22 mouse cellular contexts compared by ENCODE assay signal in genomic region chr12:76901508-76902294, GRCm38 (mm10).
DNase-seq lines count a peak whose midpoint lies in the region; ATAC-seq and TF ChIP-seq lines count a peak whose summit lies in the region.
"Had no signal": no experiment of that assay in that cellular context is flagged by ENCODE, and none has a peak within 500 bp of the region (broad histone marks: within the 10 kb centered on the region; RNA-seq: fewer than 3 reads in every experiment).

No protein-coding gene starts in this region.

- peak overlapping the region; percentile 91 for H3K27ac ChIP-seq in ES-Bruce4 (ENCODE audit: insufficient read depth, low read length)
- H3K27ac ChIP-seq: embryonic facial prominence, embryonic 13.5 days; forebrain, embryonic 10.5 days; gastrocnemius, adult 2 months; hindbrain, embryonic 15.5 days had no signal

- no peak overlapping the region for H3K9ac ChIP-seq in ES-Bruce4 (ENCODE audit: low read depth, poor library complexity, severe bottlenecking)
- H3K9ac ChIP-seq: embryonic facial prominence, embryonic 13.5 days; heart, embryonic 12.5 days; hindbrain, embryonic 15.5 days had no signal

- DNase-seq in lung, postnatal 25 days (ENCODE audit: low spot score) = peak; percentile 32
- no peak for DNase-seq in lung, postnatal 10 days
- peak; percentile 100 for DNase-seq in R1 (ENCODE audit: low read depth, low spot score)
- DNase-seq in thymus, postnatal 0 days (ENCODE audit: low spot score) = no peak
- DNase-seq in adipocyte (ENCODE audit: low spot score) = no peak
- no peak for DNase-seq in kidney, postnatal 25 days
- DNase-seq: adrenal gland, postnatal 14 days; cerebellum, adult 18-20 months; cerebellum, adult 9-11 months; cerebellum, postnatal 36 days; gastrocnemius, adult 2 months; gastrocnemius, postnatal 25 days; heart, postnatal 36 days had no signal

- no peaks in the 10 kb centered on the region for H3K36me3 ChIP-seq in ES-Bruce4 (ENCODE audit: control insufficient read depth, insufficient read depth, low read length, poor library complexity, severe bottlenecking)

- no peak overlapping the region for H3K4me3 ChIP-seq in ES-Bruce4 (ENCODE audit: low read depth, low read length)
- H3K4me3 ChIP-seq: embryonic facial prominence, embryonic 13.5 days; forebrain, embryonic 10.5 days; gastrocnemius, adult 2 months; heart, embryonic 12.5 days; hindbrain, embryonic 15.5 days had no signal

- 0 out of 2 replicates have a peak, but pooled peaks have one; percentile 54 for ATAC-seq in erythroid progenitor cell, adult 5-6 weeks (replicated peaks; ENCODE audit: low FRiP score, poor library complexity, severe bottlenecking)
- ATAC-seq: forebrain, embryonic 14.5 days; Patski had no signal

- TF ChIP-seq EP300 in ES-Bruce4 (IDR thresholded peaks at IDR 0.05; ENCODE audit: insufficient read depth, low read depth, low read length) = peak; percentile 87

- H3K4me1 ChIP-seq in ES-Bruce4 (ENCODE audit: control insufficient read depth, insufficient read depth, low read length) = peaks cover 6% of the 10 kb centered on the region
- H3K4me1 ChIP-seq: embryonic facial prominence, embryonic 13.5 days; forebrain, embryonic 10.5 days; heart, embryonic 12.5 days; hindbrain, embryonic 15.5 days had no signal

- H3K9me3 ChIP-seq in ES-Bruce4 (replicated peaks; ENCODE audit: control insufficient read depth, insufficient read depth, low read length, poor library complexity, severe bottlenecking) = no peaks in the 10 kb centered on the region
- H3K9me3 ChIP-seq: embryonic facial prominence, embryonic 13.5 days; forebrain, embryonic 10.5 days; heart, embryonic 12.5 days; hindbrain, embryonic 15.5 days had no signal

- H3K27me3 ChIP-seq in ES-Bruce4 (ENCODE audit: control insufficient read depth, insufficient read depth, low read length, poor library complexity, severe bottlenecking) = no peaks in the 10 kb centered on the region
- H3K27me3 ChIP-seq: CH12.LX; embryonic facial prominence, embryonic 13.5 days; heart, embryonic 12.5 days; hindbrain, embryonic 15.5 days; Patski had no signal

- no peak for TF ChIP-seq CTCF in ES-Bruce4 (IDR thresholded peaks at IDR 0.05; ENCODE audit: low read depth, low read length)

- no peak for TF ChIP-seq POLR2A in ES-Bruce4 (IDR thresholded peaks at IDR 0.05; ENCODE audit: insufficient read depth, low read length)

Comparison
In these comparisons a context has a peak if more than half of its experiments do, and no peak if none do; other contexts are left out.
1. DNase-seq: peak in lung, postnatal 25 days (single experiment) and R1 (single experiment); none in lung, postnatal 10 days (single experiment), thymus, postnatal 0 days (single experiment), adipocyte (single experiment) and kidney, postnatal 25 days (0 of 2).